Mouse (Mus musculus) layer of hippocampus, adult 11-12 months (tissue): ENCODE measurements around the gene Col6a4.

ENCODE experiments used
- DNase-seq: peaks from one replicate; pipeline ENCODE4 v3.0.0; 2022; ENCODE audit warnings: low spot score

The Col6a4 gene

GRCm38 (mm10) chr9:105960533-105960932, 136.1 kb downstream of the Col6a4 start, which contains the start of gene Col6a5:
Gene Col6a5, minus strand, starts transcription at chr9:105960643.
- no peak for DNase-seq

- DNase-seq, result no peak
Measured at GRCm38 (mm10) chr9:105959116-105959515, 137.5 kb downstream of the Col6a4 start.

GRCm38 (mm10) chr9:105949755-105950154, 146.8 kb downstream of the Col6a4 start:
- DNase-seq, result no peak

GRCm38 (mm10) chr9:105947577-105947976, 149.0 kb downstream of the Col6a4 start:
- peak; percentile 65 for DNase-seq
